Mouse (Mus musculus) forebrain, embryonic 15.5 days (tissue): ENCODE data around the gene Trnau1ap. TPM values are rescaled to one million over a fixed set of nuclear protein-coding genes. Genes with fewer than 3 reads are reported as not detected.
A peak's percentile ranks its signal among the peaks of the same experiment; 100 is the strongest.

ENCODE experiments used
- ATAC-seq: fragments of 200-750 bp; cut with Nextera tagmentation; replicated peaks from 2 replicates; pipeline ENCODE4 v1.8.0; 2017; ENCODE audit warnings: mild to moderate bottlenecking, moderate TSS enrichment, moderate library complexity
- H3K27ac ChIP-seq: fragments of 300-500 bp; sonication (generic); replicated peaks from 2 replicates; pipeline ENCODE4 v1.5.1; 2015; ENCODE audit warnings: mild to moderate bottlenecking, inconsistent platforms
- H3K27me3 ChIP-seq: fragments of 300-500 bp; sonication (generic); 2 replicates; pipeline ENCODE4 v1.6.1; 2015; ENCODE audit warnings: inconsistent platforms
- H3K36me3 ChIP-seq: fragments of 300-500 bp; sonication (generic); 2 replicates; pipeline ENCODE4 v1.6.1; 2015; ENCODE audit warnings: mild to moderate bottlenecking, inconsistent platforms
- H3K4me1 ChIP-seq: fragments of 300-500 bp; sonication (generic); 2 replicates; pipeline ENCODE4 v1.6.1; 2015; ENCODE audit warnings: inconsistent platforms
- H3K4me2 ChIP-seq: fragments of 300-500 bp; sonication (generic); replicated peaks from 2 replicates; pipeline ENCODE4 v1.6.1; 2015; ENCODE audit warnings: mild to moderate bottlenecking, inconsistent platforms
- H3K4me3 ChIP-seq: fragments of 300-500 bp; sonication (generic); 2 replicates; pipeline ENCODE4 v1.5.1; 2015; ENCODE audit warnings: mild to moderate bottlenecking, inconsistent platforms
- H3K9ac ChIP-seq: fragments of 300-500 bp; sonication (generic); replicated peaks from 2 replicates; pipeline ENCODE4 v1.6.1; 2015; ENCODE audit warnings: mild to moderate bottlenecking, inconsistent platforms
- H3K9me3 ChIP-seq: fragments of 300-500 bp; sonication (generic); 2 replicates; pipeline ENCODE4 v1.6.1; 2016; ENCODE audit warnings: inconsistent platforms
- WGBS: fragments of 180-500 bp; shearing (Covaris S2); methylation state at CpG from one replicate; pipeline ENCODE4 v1.1.7; 2015; ENCODE audit warnings: mixed read lengths; 5-methylcytosine and 5-hydroxymethylcytosine counted together
- polyA plus RNA-seq: library from polyadenylated mRNA; unstranded; fragments of >200 nt; fragmentation: Nextera tagmentation; extraction: Ambion mirVana; gene quantifications from 2 replicates; pipeline ENCODE4 v1.2.1, GENCODE M21; 2015

Gene Trnau1ap
- polyA plus RNA-seq, 1 experiment from 2014 or later = 86.3 TPM

DNA sequence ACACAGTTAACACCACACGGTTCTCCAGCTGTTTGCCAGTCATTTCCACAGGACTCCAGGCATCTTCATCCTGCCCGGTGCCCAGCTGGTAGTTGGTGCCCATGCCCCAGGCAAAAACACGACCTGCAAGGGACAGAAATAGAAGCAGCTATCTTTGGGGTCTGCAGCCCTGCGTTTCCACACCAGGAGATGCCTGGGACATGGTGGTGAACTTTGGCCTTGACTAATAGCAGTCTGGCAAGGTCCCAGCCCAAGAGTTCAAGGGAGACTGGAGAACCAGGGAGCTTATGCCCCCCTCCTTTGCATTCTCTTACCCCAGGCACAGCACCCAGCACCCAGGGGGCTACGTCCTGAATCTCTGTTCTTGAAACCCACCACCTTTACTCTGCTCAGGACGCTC, 3.5 kb upstream of the Trnau1ap start:
- Histone ChIP-seq H3K9me3 (no peaks in the 10 kb centered on the region), H3K4me2 (no peak overlapping the region), H3K9ac (no peak overlapping the region), H3K4me3 (no peak overlapping the region), H3K27me3 (no peaks in the 10 kb centered on the region), H3K27ac (no peak overlapping the region), H3K4me1 (peaks cover 11% of the 10 kb centered on the region), H3K36me3 (peaks cover 42% of the 10 kb centered on the region; the same call in 1 of the 2 replicates)
- WGBS = 93% methylated on average over 6 of the region's 6 CpGs
- no peak for ATAC-seq

DNA sequence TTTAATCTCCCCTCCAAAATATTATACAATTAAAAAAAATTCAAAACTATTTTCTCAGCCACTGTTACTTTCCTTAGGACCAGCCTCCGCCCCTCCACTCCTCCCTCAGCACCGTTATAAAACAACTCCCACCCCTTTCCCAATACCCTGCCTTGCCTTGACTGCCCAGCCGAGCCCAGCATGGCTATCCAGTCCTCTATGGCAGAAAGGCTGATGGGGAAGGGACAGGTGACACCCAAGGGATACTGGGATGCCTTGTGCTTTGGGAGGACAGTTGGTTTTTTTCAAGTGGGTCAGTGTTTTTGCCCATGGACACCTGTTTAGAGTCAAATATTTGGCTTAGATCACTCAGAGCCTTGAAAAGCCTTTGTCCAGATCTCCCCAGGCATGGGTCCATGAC, 2.6 kb upstream of the Trnau1ap start:
- H3K27me3 ChIP-seq = no peaks in the 10 kb centered on the region
- peaks cover 40% of the 10 kb centered on the region; the same call in 1 of the 2 replicates for H3K36me3 ChIP-seq
- H3K9me3 ChIP-seq = no peaks in the 10 kb centered on the region
- no peak for ATAC-seq
- no peak overlapping the region for H3K9ac ChIP-seq
- H3K4me1 ChIP-seq = peaks cover 11% of the 10 kb centered on the region
- WGBS = 80% methylated on average over 3 of the region's 3 CpGs
- H3K4me2 ChIP-seq = no peak overlapping the region
- H3K27ac ChIP-seq = no peak overlapping the region
- H3K4me3 ChIP-seq = no peak overlapping the region

GRCm38 (mm10) chr4:132329835-132330354, 557 bp upstream of the Trnau1ap start:
- 8% methylated on average over 10 of the region's 10 CpGs for WGBS
- H3K4me3 ChIP-seq = peak overlapping the region; percentile 91
- peaks cover 37% of the 10 kb centered on the region for H3K36me3 ChIP-seq
- peak overlapping the region; percentile 59 for H3K4me2 ChIP-seq
- H3K9ac ChIP-seq = peak overlapping the region; percentile 90
- peaks cover 11% of the 10 kb centered on the region for H3K4me1 ChIP-seq
- H3K27ac ChIP-seq = peak overlapping the region; percentile 82
- H3K27me3 ChIP-seq = no peaks in the 10 kb centered on the region
- ATAC-seq = no peak
- no peaks in the 10 kb centered on the region for H3K9me3 ChIP-seq

- WGBS = 38% methylated on average over 14 of the region's 14 CpGs
- peak overlapping the region; percentile 59 for H3K4me2 ChIP-seq
- no peak overlapping the region; the same call in 1 of the 2 replicates for H3K27ac ChIP-seq
- H3K4me1 ChIP-seq = peaks cover 11% of the 10 kb centered on the region
- no peaks in the 10 kb centered on the region for H3K9me3 ChIP-seq
- no peak for ATAC-seq
- no peaks in the 10 kb centered on the region for H3K27me3 ChIP-seq
- H3K4me3 ChIP-seq = peak overlapping the region; percentile 91
- peaks cover 37% of the 10 kb centered on the region for H3K36me3 ChIP-seq
- H3K9ac ChIP-seq = peak overlapping the region; percentile 90
Observed at GRCm38 (mm10) chr4:132328391-132328982, 851 bp downstream of the Trnau1ap start.

GRCm38 (mm10) chr4:132326481-132326880, 2.9 kb downstream of the Trnau1ap start:
- 70% methylated on average over 5 of the region's 5 CpGs for whole genome bisulfite sequencing
- Histone ChIP-seq H3K36me3 (peaks cover 37% of the 10 kb centered on the region), H3K9ac (no peak overlapping the region), H3K4me2 (no peak overlapping the region), H3K4me3 (no peak overlapping the region), H3K4me1 (peaks cover 11% of the 10 kb centered on the region), H3K27ac (no peak overlapping the region), H3K27me3 (no peaks in the 10 kb centered on the region), H3K9me3 (no peaks in the 10 kb centered on the region)
- no peak for ATAC-seq

GRCm38 (mm10) chr4:132315711-132316110, 13.6 kb downstream of the Trnau1ap start:
- peaks cover 81% of the 10 kb centered on the region for H3K36me3 ChIP-seq
- H3K4me3 ChIP-seq = no peak overlapping the region
- no peaks in the 10 kb centered on the region for H3K9me3 ChIP-seq
- no peak for ATAC-seq
- no peaks in the 10 kb centered on the region for H3K27me3 ChIP-seq
- no peak overlapping the region for H3K4me2 ChIP-seq
- H3K9ac ChIP-seq = no peak overlapping the region
- no peak overlapping the region for H3K27ac ChIP-seq
- H3K4me1 ChIP-seq = no peaks in the 10 kb centered on the region
- WGBS = 84% methylated on average over 8 of the region's 8 CpGs

DNA sequence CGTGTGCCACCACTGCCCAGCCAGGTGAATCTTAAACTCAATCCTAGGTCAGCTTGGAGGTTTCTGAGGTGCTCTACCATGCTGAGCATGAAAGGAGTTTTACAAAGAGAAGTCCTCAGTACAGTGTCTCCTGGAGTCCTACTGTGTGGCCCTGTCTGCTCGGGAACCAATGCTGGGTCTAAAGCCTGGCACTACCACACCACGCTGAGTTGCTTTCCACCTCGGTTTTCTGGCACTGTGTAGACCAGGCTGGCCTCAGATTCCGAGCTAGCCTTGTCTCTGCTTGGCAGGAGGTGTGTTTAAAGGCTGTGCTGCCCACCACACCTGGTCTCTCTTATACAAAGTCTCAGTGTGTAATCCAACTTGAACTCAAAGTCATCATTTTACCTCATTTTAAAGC, 16.7 kb downstream of the Trnau1ap start:
- Histone ChIP-seq H3K9me3 (no peaks in the 10 kb centered on the region), H3K36me3 (peaks cover 68% of the 10 kb centered on the region), H3K4me3 (no peak overlapping the region), H3K27ac (no peak overlapping the region), H3K4me1 (peaks cover 10% of the 10 kb centered on the region), H3K9ac (no peak overlapping the region), H3K4me2 (no peak overlapping the region), H3K27me3 (no peaks in the 10 kb centered on the region)
- ATAC-seq = no peak
- 90% methylated on average over 5 of the region's 5 CpGs for WGBS

- no peak overlapping the region for H3K4me2 ChIP-seq
- no peak overlapping the region for H3K4me3 ChIP-seq
- peaks cover 10% of the 10 kb centered on the region for H3K4me1 ChIP-seq
- H3K27me3 ChIP-seq = no peaks in the 10 kb centered on the region
- H3K9me3 ChIP-seq = no peaks in the 10 kb centered on the region
- H3K36me3 ChIP-seq = peaks cover 59% of the 10 kb centered on the region
- WGBS = 44% methylated on average over 3 of the region's 3 CpGs
- no peak overlapping the region for H3K27ac ChIP-seq
- no peak for ATAC-seq
- H3K9ac ChIP-seq = no peak overlapping the region
Observed at GRCm38 (mm10) chr4:132311801-132312200, 17.5 kb downstream of the Trnau1ap start.

- peaks cover 54% of the 10 kb centered on the region for H3K36me3 ChIP-seq
- no peak overlapping the region for H3K4me3 ChIP-seq
- H3K4me2 ChIP-seq = no peak overlapping the region
- no peaks in the 10 kb centered on the region for H3K27me3 ChIP-seq
- H3K9me3 ChIP-seq = no peaks in the 10 kb centered on the region
- peaks cover 10% of the 10 kb centered on the region for H3K4me1 ChIP-seq
- no peak overlapping the region for H3K27ac ChIP-seq
- no peak for ATAC-seq
- no peak overlapping the region for H3K9ac ChIP-seq
- 25% methylated on average over 1 of the region's 1 CpGs for WGBS
Observed at GRCm38 (mm10) chr4:132311209-132311608, 18.1 kb downstream of the Trnau1ap start.

DNA sequence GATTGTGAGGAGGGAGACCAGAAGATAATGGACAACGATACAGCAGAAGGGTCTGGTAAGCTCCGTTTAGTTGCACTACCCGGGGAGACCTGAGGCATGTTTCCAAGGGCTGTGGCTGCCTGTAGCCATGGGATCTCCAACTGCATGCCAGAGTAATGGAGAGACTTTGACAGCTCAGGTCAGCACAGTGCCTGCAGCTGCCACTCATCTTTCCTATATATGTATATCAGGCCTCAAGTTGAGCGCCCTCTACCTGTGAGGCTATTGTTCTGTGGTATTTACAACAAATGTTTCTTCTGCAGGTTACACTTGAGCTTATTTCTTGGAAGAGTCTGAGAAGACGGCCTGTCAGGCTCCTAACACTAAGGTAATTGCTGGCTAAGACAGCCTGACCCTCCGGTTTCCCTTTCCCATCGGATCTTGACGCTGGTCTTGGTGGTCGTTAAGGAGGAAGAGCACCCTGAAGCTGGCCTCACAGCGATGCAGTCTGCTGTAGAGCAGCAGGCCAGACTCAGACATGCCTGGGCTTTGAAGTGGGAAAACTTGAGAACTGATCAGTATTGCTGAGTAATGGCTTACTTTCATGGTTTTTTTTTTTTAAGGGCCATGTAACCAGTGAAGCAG, 19.4 kb downstream of the Trnau1ap start:
- Histone ChIP-seq H3K27me3 (no peaks in the 10 kb centered on the region), H3K27ac (peak overlapping the region; percentile 93; the same call in 1 of the 2 replicates), H3K36me3 (peaks cover 46% of the 10 kb centered on the region), H3K9ac (peak overlapping the region; percentile 96), H3K4me3 (peak overlapping the region; percentile 85), H3K9me3 (no peaks in the 10 kb centered on the region), H3K4me1 (peaks cover 10% of the 10 kb centered on the region), H3K4me2 (peak overlapping the region; percentile 74)
- ATAC-seq = no peak
- WGBS = 27% methylated on average over 10 of the region's 10 CpGs

DNA sequence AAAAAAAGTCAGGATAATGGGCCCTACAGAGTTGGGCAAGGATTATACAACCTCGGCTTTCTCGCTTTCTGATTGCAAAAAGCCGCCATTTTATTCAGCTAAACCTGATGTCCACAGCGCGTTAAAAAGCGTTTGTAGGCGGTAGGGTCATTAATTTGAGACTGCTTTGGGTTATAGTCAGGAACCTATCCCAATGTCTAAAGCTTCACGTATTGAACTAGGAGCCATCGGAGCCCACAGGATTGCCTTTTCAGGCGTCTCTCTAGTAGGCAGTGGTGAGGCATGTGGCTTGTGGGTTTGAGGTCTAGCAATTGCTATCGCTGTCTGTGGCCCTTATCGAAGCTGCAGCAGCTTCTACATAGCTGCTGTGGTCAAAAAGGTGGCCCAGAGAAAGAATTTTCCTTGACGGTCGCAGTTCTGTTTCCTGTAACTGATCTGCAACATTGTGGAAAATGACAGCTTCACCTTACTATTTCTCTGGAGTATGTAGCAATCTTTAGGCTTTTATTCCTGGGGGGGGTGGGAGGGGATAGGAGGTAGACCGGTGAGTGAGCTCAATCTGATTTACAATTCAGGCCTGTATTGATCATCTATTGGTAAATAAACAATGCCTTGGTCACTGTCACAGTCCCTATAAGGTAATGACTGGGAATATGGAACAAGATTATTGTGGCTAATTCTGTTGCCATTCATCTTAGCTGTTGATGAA, 20.0 kb downstream of the Trnau1ap start:
- Histone ChIP-seq H3K4me1 (peaks cover 10% of the 10 kb centered on the region), H3K27ac (peak overlapping the region; percentile 93), H3K9ac (peak overlapping the region; percentile 96), H3K4me2 (peak overlapping the region; percentile 74), H3K27me3 (no peaks in the 10 kb centered on the region), H3K9me3 (no peaks in the 10 kb centered on the region), H3K4me3 (peak overlapping the region; percentile 85), H3K36me3 (peaks cover 42% of the 10 kb centered on the region)
- WGBS = 2% methylated on average over 15 of the region's 15 CpGs
- ATAC-seq = no peak
